Mouse (Mus musculus) midbrain, postnatal 0 days (tissue): ENCODE measurements at regions not wholly inside any gene's neighbourhood (a gene's known extent, or its start where the extent isn't known, plus 50 kb on each side); places are given as distances from the start of the nearest gene placed in this dataset.
A peak's percentile ranks its signal among the peaks of the same experiment; 100 is the strongest.

Source experiments
- ATAC-seq: fragments of 200-750 bp; cut with Nextera tagmentation; 2 replicates; pipeline ENCODE4 v1.8.0; 2017; ENCODE audit warnings: moderate number of reproducible peaks, mild to moderate bottlenecking, moderate TSS enrichment, moderate library complexity; ENCODE audit not compliant: low FRiP score
- DNase-seq: peaks from one replicate; pipeline ENCODE4 v3.0.0-alpha.2; 2015; ENCODE audit warnings: low spot score
- H3K27ac ChIP-seq: fragments of 300-500 bp; sonication (generic); 2 replicates; pipeline ENCODE4 v1.5.1; 2014; ENCODE audit warnings: low read depth, mild to moderate bottlenecking, low read length, mixed read lengths
- H3K27me3 ChIP-seq: fragments of 300-500 bp; sonication (generic); 2 replicates; pipeline ENCODE4 v1.6.1; 2014; ENCODE audit warnings: low read length, control low read depth, mixed read lengths; ENCODE audit not compliant: insufficient read depth
- H3K36me3 ChIP-seq: fragments of 300-500 bp; sonication (generic); 2 replicates; pipeline ENCODE4 v1.6.1; 2014; ENCODE audit warnings: low read length, control low read depth, mixed read lengths; ENCODE audit not compliant: insufficient read depth
- H3K4me1 ChIP-seq: fragments of 300-500 bp; sonication (generic); 2 replicates; pipeline ENCODE4 v1.6.1; 2014; ENCODE audit warnings: mild to moderate bottlenecking, control low read depth, antibody characterized with exemption, low read length, mixed read lengths; ENCODE audit not compliant: insufficient read depth
- H3K4me2 ChIP-seq: fragments of 300-500 bp; sonication (generic); 2 replicates; pipeline ENCODE4 v1.6.1; 2014; ENCODE audit warnings: low read depth, mild to moderate bottlenecking, low read length, mixed read lengths; ENCODE audit not compliant: poor library complexity, severe bottlenecking
- H3K4me3 ChIP-seq: fragments of 300-500 bp; sonication (generic); 2 replicates; pipeline ENCODE4 v1.5.1; 2014; ENCODE audit warnings: low read depth, mild to moderate bottlenecking, low read length, moderate library complexity
- H3K9ac ChIP-seq: fragments of 300-500 bp; sonication (generic); replicated peaks from 2 replicates; pipeline ENCODE4 v1.6.1; 2014; ENCODE audit warnings: mild to moderate bottlenecking, low read length, moderate library complexity, mixed read lengths; ENCODE audit not compliant: poor library complexity, severe bottlenecking
- H3K9me3 ChIP-seq: fragments of 300-500 bp; sonication (generic); 2 replicates; pipeline ENCODE4 v1.6.1; 2016; ENCODE audit warnings: low read length, control low read depth
- CTCF ChIP-seq: IDR thresholded peaks from 2 replicates; pipeline ENCODE4 v1.5.1; 2016; ENCODE audit warnings: antibody characterized with exemption, mild to moderate bottlenecking
- WGBS: fragments of 180-500 bp; shearing (Covaris S2); extraction: QIAGEN DNeasy Blood & Tissue Kit; methylation state at CpG from one replicate; pipeline ENCODE4 v1.1.7; 2014; 5-methylcytosine and 5-hydroxymethylcytosine counted together

GRCm38 (mm10) chr6:99974464-99974863, 248.3 kb upstream of the Prok2 start:
- Histone ChIP-seq H3K27ac (no peak overlapping the region), H3K9me3 (no peaks in the 10 kb centered on the region), H3K27me3 (no peaks in the 10 kb centered on the region), H3K4me3 (no peak overlapping the region), H3K4me1 (peaks cover 3% of the 10 kb centered on the region; the same call in 1 of the 2 replicates), H3K9ac (no peak overlapping the region), H3K36me3 (no peaks in the 10 kb centered on the region), H3K4me2 (no peak overlapping the region)
- no peak for TF ChIP-seq CTCF
- ATAC-seq (no peak), DNase-seq (peak; percentile 34)
- 90% methylated on average over 4 of the region's 4 CpGs for WGBS

- H3K27ac ChIP-seq = no peak overlapping the region
- 38% methylated on average over 9 of the region's 9 CpGs for WGBS
- H3K4me1 ChIP-seq = peaks cover 3% of the 10 kb centered on the region; the same call in 1 of the 2 replicates
- H3K36me3 ChIP-seq = no peaks in the 10 kb centered on the region
- DNase-seq (peak; percentile 92), ATAC-seq (peak; percentile 68)
- H3K9ac ChIP-seq = no peak overlapping the region
- H3K4me3 ChIP-seq = no peak overlapping the region
- H3K9me3 ChIP-seq = no peaks in the 10 kb centered on the region
- H3K27me3 ChIP-seq = no peaks in the 10 kb centered on the region
- TF ChIP-seq CTCF = 0 out of 2 replicates have a peak, but pooled peaks have one; percentile 30
- H3K4me2 ChIP-seq = no peak overlapping the region
Measured at GRCm38 (mm10) chr6:99971376-99971775, 245.2 kb upstream of the Prok2 start.

- Histone ChIP-seq H3K4me1 (peaks cover 3% of the 10 kb centered on the region; the same call in 1 of the 2 replicates), H3K27me3 (no peaks in the 10 kb centered on the region), H3K27ac (no peak overlapping the region), H3K4me3 (no peak overlapping the region), H3K9me3 (no peaks in the 10 kb centered on the region), H3K9ac (no peak overlapping the region), H3K4me2 (no peak overlapping the region), H3K36me3 (no peaks in the 10 kb centered on the region)
- WGBS = 49% methylated on average over 5 of the region's 5 CpGs
- peak; percentile 79 for ATAC-seq
- DNase-seq = peak; percentile 93
- TF ChIP-seq CTCF = no peak
Measured at GRCm38 (mm10) chr6:99968889-99969288, 242.7 kb upstream of the Prok2 start.

- WGBS = 65% methylated on average over 6 of the region's 6 CpGs
- H3K27me3 ChIP-seq = no peaks in the 10 kb centered on the region
- peak; percentile 52 for DNase-seq
- H3K36me3 ChIP-seq = no peaks in the 10 kb centered on the region
- TF ChIP-seq CTCF = no peak
- no peak for ATAC-seq
- H3K4me3 ChIP-seq = no peak overlapping the region
- H3K9me3 ChIP-seq = no peaks in the 10 kb centered on the region
- no peak overlapping the region for H3K9ac ChIP-seq
- no peak overlapping the region for H3K4me2 ChIP-seq
- no peaks in the 10 kb centered on the region for H3K4me1 ChIP-seq
- no peak overlapping the region for H3K27ac ChIP-seq
Measured at GRCm38 (mm10) chr6:99967465-99967864, 241.3 kb upstream of the Prok2 start.

GRCm38 (mm10) chr6:99964540-99964939, 238.3 kb upstream of the Prok2 start:
- 51% methylated on average over 3 of the region's 3 CpGs for WGBS
- Histone ChIP-seq H3K27ac (no peak overlapping the region), H3K9ac (no peak overlapping the region), H3K4me1 (no peaks in the 10 kb centered on the region), H3K9me3 (no peaks in the 10 kb centered on the region), H3K4me2 (no peak overlapping the region), H3K36me3 (no peaks in the 10 kb centered on the region), H3K4me3 (no peak overlapping the region), H3K27me3 (no peaks in the 10 kb centered on the region)
- no peak for TF ChIP-seq CTCF
- ATAC-seq (no peak), DNase-seq (no peak)

- H3K27ac ChIP-seq = no peak overlapping the region
- no peak for TF ChIP-seq CTCF
- no peaks in the 10 kb centered on the region for H3K9me3 ChIP-seq
- no peak overlapping the region for H3K4me2 ChIP-seq
- DNase-seq = no peak
- no peak overlapping the region for H3K9ac ChIP-seq
- no peaks in the 10 kb centered on the region for H3K4me1 ChIP-seq
- WGBS = 50% methylated on average over 4 of the region's 4 CpGs
- H3K4me3 ChIP-seq = no peak overlapping the region
- ATAC-seq = no peak
- no peaks in the 10 kb centered on the region for H3K36me3 ChIP-seq
- H3K27me3 ChIP-seq = no peaks in the 10 kb centered on the region
Measured at GRCm38 (mm10) chr6:99964007-99964406, 237.8 kb upstream of the Prok2 start.
